Mouse (Mus musculus) kidney, postnatal 14 days (tissue): ENCODE measurements at regions not wholly inside any gene's neighbourhood (a gene's known extent, or its start where the extent isn't known, plus 50 kb on each side); places are given as distances from the start of the nearest gene placed in this dataset.

Experiments
- DNase-seq: peaks from one replicate; pipeline ENCODE4 v3.0.0; 2022; ENCODE audit warnings: mixed read lengths

- DNase-seq = peak; percentile 16
Measured at GRCm38 (mm10) chr2:174897424-174897823, 112.6 kb upstream of the Gm14444 start.

GRCm38 (mm10) chr2:174899940-174900670 lies 109.9 kb upstream of the Gm14444 start:
- peak; percentile 34 for DNase-seq

GRCm38 (mm10) chr2:174900671-174900991 lies 109.4 kb upstream of the Gm14444 start:
- DNase-seq = peak; percentile 67

GRCm38 (mm10) chr2:174901801-174902200 lies 108.2 kb upstream of the Gm14444 start:
- no peak for DNase-seq

- no peak for DNase-seq
Measured at GRCm38 (mm10) chr2:174903627-174904026, 106.4 kb upstream of the Gm14444 start.

GRCm38 (mm10) chr2:174905865-174906639 lies 104.0 kb upstream of the Gm14444 start:
- DNase-seq = peak; percentile 48

GRCm38 (mm10) chr2:174917146-174917905 lies 92.7 kb upstream of the Gm14444 start:
- DNase-seq = no peak

GRCm38 (mm10) chr2:174917975-174918374 lies 92.1 kb upstream of the Gm14444 start:
- no peak for DNase-seq

GRCm38 (mm10) chr2:174922208-174922607 lies 87.8 kb upstream of the Gm14444 start:
- DNase-seq = no peak

GRCm38 (mm10) chr2:174929718-174930117 lies 80.3 kb upstream of the Gm14444 start:
- DNase-seq = no peak

GRCm38 (mm10) chr2:174932137-174933012 lies 77.7 kb upstream of the Gm14444 start:
- peak; percentile 88 for DNase-seq

GRCm38 (mm10) chr2:174933013-174933353 lies 77.1 kb upstream of the Gm14444 start:
- DNase-seq = no peak

GRCm38 (mm10) chr2:174936665-174937064 lies 73.4 kb upstream of the Gm14444 start:
- peak; percentile 20 for DNase-seq

- no peak for DNase-seq
Measured at GRCm38 (mm10) chr2:174937930-174938329, 72.1 kb upstream of the Gm14444 start.

GRCm38 (mm10) chr2:174942221-174942620 lies 67.8 kb upstream of the Gm14444 start:
- DNase-seq = no peak

GRCm38 (mm10) chr2:174948106-174948505 lies 61.9 kb upstream of the Gm14444 start:
- no peak for DNase-seq
